Mouse (Mus musculus): Measurements from ENCODE around the gene Lrrc47. TPM values are rescaled to one million over a fixed set of nuclear protein-coding genes. Genes with fewer than 3 reads are reported as not detected.

Lrrc47 gene
- polyA plus RNA-seq (2015; fragmentation: Nextera tagmentation; extraction: Ambion mirVana) = 15.2 and 15.4 TPM in 2 replicates

DNA sequence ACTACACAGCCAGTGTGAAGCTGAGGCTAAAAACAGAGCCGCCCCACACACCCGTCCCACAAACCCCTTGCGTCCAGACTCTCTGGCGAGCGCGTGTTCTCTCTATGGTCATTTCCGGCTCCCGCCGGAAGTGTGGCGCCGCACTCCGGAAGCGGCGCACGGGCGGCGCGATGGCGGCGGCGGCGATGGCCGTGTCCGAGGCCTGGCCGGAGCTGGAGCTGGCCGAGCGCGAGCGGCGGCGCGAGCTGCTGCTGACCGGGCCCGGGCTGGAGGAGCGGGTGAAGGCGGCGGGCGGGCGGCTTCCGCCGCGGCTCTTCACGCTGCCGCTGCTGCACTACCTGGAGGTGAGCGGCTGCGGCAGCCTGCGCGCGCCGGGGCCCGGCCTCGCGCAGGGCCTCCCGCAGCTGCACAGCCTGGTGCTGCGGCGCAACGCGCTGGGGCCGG, at the start of gene Lrrc47:
TSS of gene Lrrc47 (plus strand) at position 86 of the 444 bp plus-strand sequence.
- Histone ChIP-seq H3K4me3 (ENCODE audit: low read depth, low read length) (peak within 1 kb of the TSS; percentile 97), H3K27ac (ENCODE audit: low read length) (peak within 1 kb of the TSS; percentile 58), H3K9me3 (ENCODE audit: low read length) (no peaks in the 10 kb centered on the region), H3K36me3 (ENCODE audit: insufficient read depth, low read length) (peaks cover 5% of the 10 kb centered on the region; the same call in 1 of the 2 replicates), H3K4me2 (replicated peaks; ENCODE audit: low read depth, low read length) (peak within 1 kb of the TSS; percentile 97), H3K4me1 (ENCODE audit: insufficient read depth, low read depth, low read length) (peaks cover 9% of the 10 kb centered on the region; the same call in 1 of the 2 replicates), H3K27me3 (replicated peaks; ENCODE audit: insufficient read depth, low read length) (no peaks in the 10 kb centered on the region), H3K9ac (replicated peaks; ENCODE audit: low read depth) (peak within 1 kb of the TSS; percentile 92)
- DNase-seq (ENCODE audit: low spot score) (peak; percentile 93), ATAC-seq (peak; percentile 95)
- WGBS = 0% methylated on average over 41 of the region's 59 CpGs
- no peak for TF ChIP-seq EP300 (IDR thresholded peaks at IDR 0.05)
- TF ChIP-seq CTCF (IDR thresholded peaks at IDR 0.05) = no peak

DNA sequence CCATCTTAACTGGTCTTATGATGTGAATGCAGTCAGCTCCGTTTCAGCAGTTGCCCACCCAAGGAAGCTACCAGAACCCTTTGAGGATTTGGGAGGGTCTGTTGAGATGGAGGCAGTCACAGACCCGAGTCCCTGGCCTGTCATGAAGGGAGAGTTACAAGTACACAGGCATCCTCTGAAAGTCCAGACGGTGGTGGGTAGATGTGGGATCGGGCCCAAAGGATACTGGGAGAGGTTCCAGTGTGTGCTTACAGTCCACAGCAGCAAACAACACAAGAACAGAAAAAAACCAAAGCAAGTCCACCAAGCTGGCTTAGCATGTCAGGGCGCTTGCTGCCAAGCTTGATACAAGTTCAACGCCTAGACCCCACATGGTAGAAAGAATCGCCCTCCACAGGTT, 48.9 kb upstream of the Lrrc47 start:
- Histone ChIP-seq H3K4me1 (ENCODE audit: insufficient read depth, low read depth, low read length) (peaks cover 3% of the 10 kb centered on the region; the same call in 1 of the 2 replicates), H3K27me3 (replicated peaks; ENCODE audit: insufficient read depth, low read length) (no peaks in the 10 kb centered on the region), H3K36me3 (ENCODE audit: insufficient read depth, low read length) (peaks cover 16% of the 10 kb centered on the region; the same call in 1 of the 2 replicates), H3K27ac (ENCODE audit: low read length) (no peak overlapping the region), H3K9me3 (ENCODE audit: low read length) (no peaks in the 10 kb centered on the region), H3K9ac (replicated peaks; ENCODE audit: low read depth) (no peak overlapping the region), H3K4me3 (ENCODE audit: low read depth, low read length) (no peak overlapping the region), H3K4me2 (replicated peaks; ENCODE audit: low read depth, low read length) (no peak overlapping the region)
- ATAC-seq = no peak
- TF ChIP-seq CTCF (IDR thresholded peaks at IDR 0.05) (no peak), EP300 (IDR thresholded peaks at IDR 0.05) (no peak)
- DNase-seq (ENCODE audit: low spot score) = no peak
- WGBS = 86% methylated on average over 7 of the region's 7 CpGs

- no peak for DNase-seq (ENCODE audit: low spot score)
- no peak for TF ChIP-seq CTCF (IDR thresholded peaks at IDR 0.05)
- TF ChIP-seq EP300 (IDR thresholded peaks at IDR 0.05) = no peak
- 85% methylated on average over 5 of the region's 5 CpGs for WGBS
- Histone ChIP-seq H3K36me3 (ENCODE audit: insufficient read depth, low read length) (peaks cover 25% of the 10 kb centered on the region), H3K9ac (replicated peaks; ENCODE audit: low read depth) (no peak overlapping the region), H3K27me3 (replicated peaks; ENCODE audit: insufficient read depth, low read length) (no peaks in the 10 kb centered on the region), H3K27ac (ENCODE audit: low read length) (no peak overlapping the region), H3K4me3 (ENCODE audit: low read depth, low read length) (no peak overlapping the region), H3K9me3 (ENCODE audit: low read length) (no peaks in the 10 kb centered on the region), H3K4me2 (replicated peaks; ENCODE audit: low read depth, low read length) (no peak overlapping the region), H3K4me1 (ENCODE audit: insufficient read depth, low read depth, low read length) (no peaks in the 10 kb centered on the region)
- no peak for ATAC-seq
Observed at GRCm38 (mm10) chr4:153966651-153967050, 44.9 kb upstream of the Lrrc47 start.

GRCm38 (mm10) chr4:153967556-153967955, 44.0 kb upstream of the Lrrc47 start:
- 87% methylated on average over 2 of the region's 2 CpGs for WGBS
- TF ChIP-seq CTCF (IDR thresholded peaks at IDR 0.05) (no peak), EP300 (IDR thresholded peaks at IDR 0.05) (no peak)
- H3K4me3 ChIP-seq (ENCODE audit: low read depth, low read length) = no peak overlapping the region
- H3K4me1 ChIP-seq (ENCODE audit: insufficient read depth, low read depth, low read length) = no peaks in the 10 kb centered on the region
- no peaks in the 10 kb centered on the region for H3K9me3 ChIP-seq (ENCODE audit: low read length)
- no peaks in the 10 kb centered on the region for H3K27me3 ChIP-seq (replicated peaks; ENCODE audit: insufficient read depth, low read length)
- no peak overlapping the region for H3K27ac ChIP-seq (ENCODE audit: low read length)
- H3K9ac ChIP-seq (replicated peaks; ENCODE audit: low read depth) = no peak overlapping the region
- H3K36me3 ChIP-seq (ENCODE audit: insufficient read depth, low read length) = peaks cover 25% of the 10 kb centered on the region
- DNase-seq (ENCODE audit: low spot score) = no peak
- ATAC-seq = no peak
- H3K4me2 ChIP-seq (replicated peaks; ENCODE audit: low read depth, low read length) = no peak overlapping the region

GRCm38 (mm10) chr4:153968063-153968462, 43.5 kb upstream of the Lrrc47 start:
- Histone ChIP-seq H3K27me3 (replicated peaks; ENCODE audit: insufficient read depth, low read length) (no peaks in the 10 kb centered on the region), H3K4me3 (ENCODE audit: low read depth, low read length) (no peak overlapping the region), H3K36me3 (ENCODE audit: insufficient read depth, low read length) (peaks cover 25% of the 10 kb centered on the region), H3K27ac (ENCODE audit: low read length) (no peak overlapping the region), H3K9ac (replicated peaks; ENCODE audit: low read depth) (no peak overlapping the region), H3K4me2 (replicated peaks; ENCODE audit: low read depth, low read length) (no peak overlapping the region), H3K4me1 (ENCODE audit: insufficient read depth, low read depth, low read length) (no peaks in the 10 kb centered on the region), H3K9me3 (ENCODE audit: low read length) (no peaks in the 10 kb centered on the region)
- DNase-seq (ENCODE audit: low spot score) = no peak
- WGBS = 83% methylated on average over 2 of the region's 2 CpGs
- TF ChIP-seq CTCF (IDR thresholded peaks at IDR 0.05) = 0 out of 2 replicates have a peak, but pooled peaks have one; percentile 2
- TF ChIP-seq EP300 (IDR thresholded peaks at IDR 0.05) = no peak
- no peak for ATAC-seq

GRCm38 (mm10) chr4:153974431-153975291, 36.9 kb upstream of the Lrrc47 start, which contains the start of the genes Dffb and Cep104:
TSS of gene Dffb (minus strand) at chr4:153975126.
TSS of gene Cep104 (plus strand) at chr4:153975194.
- peaks cover 5% of the 10 kb centered on the region; the same call in 1 of the 2 replicates for H3K4me1 ChIP-seq (ENCODE audit: insufficient read depth, low read depth, low read length)
- peak within 1 kb of the TSS; percentile 89 for H3K4me3 ChIP-seq (ENCODE audit: low read depth, low read length)
- H3K36me3 ChIP-seq (ENCODE audit: insufficient read depth, low read length) = peaks cover 8% of the 10 kb centered on the region
- peak; percentile 96 for DNase-seq (ENCODE audit: low spot score)
- peak within 1 kb of the TSS; percentile 76 for H3K4me2 ChIP-seq (replicated peaks; ENCODE audit: low read depth, low read length)
- no peaks in the 10 kb centered on the region for H3K27me3 ChIP-seq (replicated peaks; ENCODE audit: insufficient read depth, low read length)
- TF ChIP-seq CTCF (IDR thresholded peaks at IDR 0.05) (peak; percentile 2; the same call in 1 of the 2 replicates), EP300 (IDR thresholded peaks at IDR 0.05) (no peak)
- peak within 1 kb of the TSS; percentile 87 for H3K9ac ChIP-seq (replicated peaks; ENCODE audit: low read depth)
- ATAC-seq = peak; percentile 98
- WGBS = 2% methylated on average over 55 of the region's 68 CpGs
- no peaks in the 10 kb centered on the region for H3K9me3 ChIP-seq (ENCODE audit: low read length)
- peak within 1 kb of the TSS; percentile 58 for H3K27ac ChIP-seq (ENCODE audit: low read length)

All from lung, postnatal 0 days (tissue).